Mouse (Mus musculus) left cerebral cortex, postnatal 10 days (tissue): ENCODE results near the gene Ocrl. TPM values are rescaled to one million over a fixed set of nuclear protein-coding genes. Genes with fewer than 3 reads are reported as not detected.

Experiments used
- DNase-seq, 2 experiments: peaks; one replicate each; pipeline ENCODE4 v3.0.0; 2021 to 2022; ENCODE audit warnings: low spot score in 2 of 2, mixed read lengths in 1 of 2; ENCODE audit errors: extremely low spot score in 1 of 2
- intact Hi-C: fragments of 180-260 bp; cut with DNase I; formaldehyde crosslinking; loops from one replicate; pipeline ENCODE4 v1.15.1; 2025
- total RNA-seq, 2 experiments: library from RNA; stranded (reverse); gene quantifications; 2 replicates each; pipeline ENCODE4 v1.2.3; 2021

Ocrl gene
- total RNA-seq, 2 experiments from 2014 or later = 49.3 to 54.3 TPM

GRCm38 (mm10) chrX:47970864-47971263, 58.7 kb downstream of the Ocrl start:
- no peak for DNase-seq
- intact Hi-C loops = no loop called here

GRCm38 (mm10) chrX:47971366-47972128, 59.4 kb downstream of the Ocrl start:
- intact Hi-C loops = no loop called here
- no peak for DNase-seq

GRCm38 (mm10) chrX:47976551-47976950, 64.4 kb downstream of the Ocrl start:
- intact Hi-C loops = no loop called here
- no peak for DNase-seq

DNA sequence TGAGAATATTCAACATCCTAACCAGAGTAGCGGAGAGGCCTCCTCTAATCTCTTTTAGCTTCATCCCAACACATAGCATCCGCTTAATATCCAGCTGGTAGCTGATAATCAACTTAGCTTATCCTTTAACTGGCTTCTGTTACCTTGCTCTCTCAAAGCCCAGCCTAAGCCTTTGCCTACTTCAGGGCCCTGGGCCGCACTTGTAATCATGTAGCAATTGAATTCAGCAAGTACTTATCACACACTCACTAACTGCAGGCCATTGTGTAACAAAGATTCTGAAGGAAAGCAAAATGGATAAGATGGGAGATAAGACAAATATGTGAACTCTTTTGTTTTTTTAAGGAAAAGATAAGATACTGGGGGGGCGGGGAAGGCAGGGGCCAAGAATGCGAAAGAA, 64.9 kb downstream of the Ocrl start:
- no peak for DNase-seq
- intact Hi-C loops = no loop called here

- peak; percentile 11 to 65 for DNase-seq
- intact Hi-C loops = no loop called here
Observed at GRCm38 (mm10) chrX:47985000-47985619, 72.9 kb downstream of the Ocrl start.

GRCm38 (mm10) chrX:47988024-47988423, 75.8 kb downstream of the Ocrl start:
- intact Hi-C loops = no loop called here

GRCm38 (mm10) chrX:47992606-47993005, 80.4 kb downstream of the Ocrl start:
- DNase-seq = peak; percentile 57 to 75
- intact Hi-C loops = loop anchor here (5.0 to 10.0 kb wide), 3 partner anchors 265 to 540 kb away; partner anchors contain the start of gene Utp14a

More at GRCm38 (mm10) chrX:47988024-47988423, 75.8 kb downstream of the Ocrl start:
- DNase-seq = no peak

GRCm38 (mm10) chrX:47998412-47998811, 86.2 kb downstream of the Ocrl start:
- no peak for DNase-seq
- intact Hi-C loops = loop anchor here (10.0 kb wide), 1 partner anchor 416 kb away; no protein-coding TSS in a partner anchor

- intact Hi-C loops = no loop called here
- no peak for DNase-seq
Observed at GRCm38 (mm10) chrX:48001151-48001550, 89.0 kb downstream of the Ocrl start.

DNA sequence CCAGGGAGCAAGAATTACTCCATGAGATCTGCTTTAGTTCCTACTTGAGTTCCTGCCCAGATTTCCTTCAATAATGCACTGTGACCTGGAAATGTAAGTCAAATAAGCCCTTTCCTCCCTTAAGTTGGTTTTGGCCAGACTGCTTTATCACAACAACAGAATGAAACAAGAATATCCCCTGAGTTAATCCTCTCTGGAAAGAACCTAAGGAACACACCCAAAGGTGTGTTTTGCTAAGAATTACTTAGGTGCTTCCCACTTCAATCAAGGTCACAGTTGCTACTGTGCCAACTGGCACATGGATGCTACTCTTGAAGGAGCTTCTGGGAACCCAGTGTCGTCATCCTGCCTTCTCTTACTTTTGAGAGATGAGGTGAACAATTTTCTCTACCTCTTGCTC, 92.6 kb downstream of the Ocrl start:
- intact Hi-C loops = no loop called here
- DNase-seq = no peak

DNA sequence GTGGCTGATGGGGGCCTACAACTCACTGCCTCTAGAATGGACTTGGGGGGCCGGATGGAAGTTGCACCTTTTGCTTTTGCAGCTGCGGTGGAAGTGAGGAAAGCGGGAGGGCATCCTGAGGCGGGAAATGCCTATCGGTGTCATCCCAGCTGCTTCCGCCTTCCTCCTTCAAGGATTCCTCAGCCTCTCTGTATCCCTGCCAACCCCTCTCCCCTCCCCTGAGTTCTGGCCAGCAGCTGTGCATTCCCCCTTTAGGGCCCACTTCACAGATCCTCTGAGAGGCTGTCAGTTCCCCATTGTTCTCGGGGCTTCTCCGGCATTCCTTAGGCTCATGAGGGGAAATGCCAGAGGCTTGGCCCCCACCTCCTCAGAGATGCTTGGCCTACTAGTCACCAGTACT, 93.9 kb downstream of the Ocrl start:
- DNase-seq = peak in 1 of 2 experiments; percentile 55
- intact Hi-C loops = no loop called here

- intact Hi-C loops = no loop called here
- no peak for DNase-seq
Observed at GRCm38 (mm10) chrX:48011656-48012055, 99.5 kb downstream of the Ocrl start.

Other genes with a start within 250 kb of the Ocrl start
- gene Smarca1, start 19.4 kb upstream of the Ocrl start, total RNA-seq = 10 to 100 TPM; 44.7 to 48.7 TPM
- gene Apln, start 122.5 kb downstream of the Ocrl start, total RNA-seq = 10 to 100 TPM; 14.9 to 16.6 TPM
- gene Xpnpep2, start 196.3 kb downstream of the Ocrl start, total RNA-seq = under 1 TPM; 0.13 to 0.39 TPM
- 1 to 10 TPM; 1.6 to 1.8 TPM for gene Sash3, start 234.0 kb downstream of the Ocrl start, total RNA-seq